Mouse (Mus musculus) frontal cortex, postnatal 10 days (tissue): ENCODE measurements around the gene Fbxl8.
"Not testable (repeated sequence)": the region's sequence is repeated elsewhere in the genome, so short reads cannot be mapped to it uniquely, and the experiment has no call there.

ENCODE experiments used
- DNase-seq, 2 experiments: peaks; one replicate each; pipeline ENCODE4 v3.0.0; 2022; ENCODE audit warnings: low spot score in 2 of 2, mixed read lengths in 1 of 2

Gene Fbxl8

DNA sequence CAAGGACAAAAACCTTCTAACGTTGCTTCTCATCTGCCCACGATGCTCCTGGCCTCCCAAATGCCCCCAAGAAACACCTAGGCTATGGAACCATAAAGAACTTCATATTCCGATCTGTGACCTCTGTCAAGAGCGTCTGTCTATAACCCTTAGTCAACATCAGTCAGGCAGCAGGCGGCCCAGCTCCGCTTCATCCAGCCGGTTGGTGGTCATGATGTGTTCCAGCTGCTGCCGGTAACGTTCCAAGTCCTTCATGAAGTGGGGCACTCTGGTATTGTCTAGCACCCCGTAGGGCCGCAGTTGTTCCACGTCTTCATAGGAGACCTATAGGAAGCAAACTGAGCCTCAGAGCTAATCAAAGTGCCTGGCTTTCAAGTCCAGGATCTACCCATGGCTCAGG is 17.4 kb downstream of the Fbxl8 start:
- no peak for DNase-seq

DNA sequence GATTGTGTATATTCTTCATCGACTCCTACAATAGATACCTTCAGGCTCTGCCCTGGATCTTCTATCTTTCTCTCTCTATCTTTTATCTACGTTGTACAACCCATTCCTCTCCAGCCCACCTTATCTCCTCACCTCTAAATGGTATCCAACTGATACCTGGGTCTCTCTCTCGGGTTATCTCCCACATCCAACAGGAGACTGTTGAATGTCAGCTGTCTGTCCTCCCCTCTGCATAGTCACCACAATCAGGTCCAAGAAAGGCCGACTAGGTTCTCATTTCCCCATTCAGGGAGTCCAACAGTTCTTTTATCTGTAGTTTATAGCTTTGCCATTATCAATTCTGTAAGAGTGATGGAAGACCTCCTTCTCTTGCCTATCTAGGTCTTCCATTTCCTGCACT is 17.8 kb downstream of the Fbxl8 start:
- DNase-seq, result no peak

DNA sequence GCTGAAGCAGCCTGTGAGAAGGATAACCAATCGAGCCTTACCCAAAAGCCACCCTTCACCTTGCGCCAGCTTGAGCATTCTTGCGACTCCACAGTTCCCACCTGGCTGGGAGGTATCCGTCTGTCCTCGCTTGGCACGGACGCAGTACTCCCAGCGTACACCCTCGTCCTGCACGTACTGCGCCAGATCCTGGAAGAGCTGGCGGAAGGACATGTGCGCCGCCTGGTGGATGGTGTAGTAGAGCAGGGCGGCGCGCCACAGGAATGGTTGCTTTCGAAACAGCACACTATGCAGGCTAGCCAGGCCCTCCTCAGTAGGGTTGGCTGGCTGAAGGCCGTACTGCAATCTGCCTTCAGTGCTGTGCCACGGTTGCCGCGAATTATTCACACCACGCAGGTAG is 18.6 kb downstream of the Fbxl8 start:
- no peak for DNase-seq

DNA sequence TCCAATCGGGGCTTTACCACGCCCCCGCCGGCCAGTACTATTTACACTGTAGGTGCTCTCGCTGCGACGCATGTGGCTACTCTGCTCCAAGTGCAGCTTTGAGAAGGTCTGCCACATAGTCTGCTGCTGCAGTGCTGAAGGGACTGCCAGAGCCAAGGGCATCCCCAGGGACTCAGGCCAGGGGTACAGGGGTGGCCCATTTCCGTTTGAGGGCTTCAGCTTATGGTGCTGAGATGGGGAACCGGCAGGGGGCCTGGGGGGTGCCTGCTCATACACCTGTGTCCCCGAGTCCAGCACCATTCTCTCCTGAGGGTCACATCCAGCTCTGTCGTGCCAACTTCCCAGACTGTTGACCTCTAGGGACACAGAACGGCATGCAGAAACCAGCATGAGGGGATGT is 21.1 kb downstream of the Fbxl8 start:
- no peak for DNase-seq

DNA sequence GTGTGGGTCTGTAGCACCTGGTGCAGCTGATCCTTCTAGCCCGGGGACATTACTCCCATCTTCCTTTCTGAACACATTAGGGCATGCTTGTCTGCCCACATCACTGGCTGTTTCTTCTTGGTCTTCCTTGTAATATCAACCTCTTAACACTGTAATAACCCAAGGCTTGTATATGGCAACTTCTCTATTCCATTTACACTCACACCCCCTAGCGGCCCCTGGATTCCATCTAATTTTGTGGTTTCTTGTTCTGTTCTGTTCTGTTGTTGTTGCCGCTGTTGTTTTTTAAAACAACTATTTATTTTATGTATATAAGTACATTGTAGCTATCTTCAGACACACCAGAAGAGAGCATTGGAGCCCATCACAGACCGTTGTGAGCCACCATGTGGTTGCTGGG is 22.5 kb downstream of the Fbxl8 start:
- no peak for DNase-seq

DNA sequence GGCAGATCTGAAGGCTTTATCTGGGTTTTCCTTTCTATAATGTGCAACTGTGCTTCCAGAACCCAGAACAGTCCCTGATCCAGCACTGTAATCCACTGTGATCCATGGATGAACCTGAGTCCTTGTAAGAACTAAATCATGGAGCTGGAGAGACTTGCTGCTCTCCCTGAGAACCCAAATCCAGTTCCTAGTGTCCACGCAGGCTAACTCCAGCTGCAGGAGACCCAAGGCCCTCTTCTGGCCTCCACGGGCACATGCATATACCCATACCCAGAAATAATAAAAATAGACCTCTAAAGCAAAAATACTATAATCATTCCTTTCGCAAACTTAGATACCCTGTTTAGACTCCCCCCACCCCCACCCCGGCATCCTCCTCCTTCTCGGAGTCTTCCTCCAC is 23.8 kb downstream of the Fbxl8 start:
- DNase-seq, result no peak

DNA sequence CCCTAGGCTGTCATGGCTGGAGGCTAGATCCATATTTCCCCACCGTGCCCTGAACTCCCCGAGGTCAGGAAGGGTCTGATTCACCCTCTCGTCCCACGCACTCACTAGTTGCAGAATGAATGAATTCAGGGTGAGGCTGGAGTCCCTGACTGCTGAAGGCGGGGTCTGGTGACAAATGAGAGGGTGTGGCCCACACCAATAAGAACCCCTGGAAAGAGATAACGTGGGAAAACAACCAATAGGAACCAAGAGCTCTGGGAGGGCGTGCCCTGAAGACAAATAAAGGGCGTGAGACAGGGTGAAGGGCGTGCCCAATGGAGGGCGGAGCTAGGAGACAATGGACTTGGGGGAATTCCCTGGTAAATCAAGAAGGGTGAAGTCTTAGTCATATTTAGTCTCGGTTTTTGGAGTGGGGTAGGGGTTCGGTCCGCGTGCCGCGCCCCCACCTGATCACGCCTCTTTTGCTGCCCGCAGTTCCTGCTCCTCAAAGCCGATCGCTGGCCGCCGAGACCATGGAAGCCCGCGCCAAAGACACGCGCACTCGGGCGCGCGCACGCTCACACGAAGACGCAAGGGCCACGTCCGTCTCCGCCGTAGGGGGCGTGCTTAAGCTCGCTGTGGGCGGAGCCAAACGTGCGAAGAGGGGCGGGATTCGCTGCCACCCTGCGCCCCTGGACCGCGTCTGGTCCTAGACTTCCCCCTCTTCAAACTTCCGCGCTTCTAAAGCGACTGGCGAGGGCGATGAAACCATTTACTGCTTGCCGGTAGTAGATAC is 24.7 kb downstream of the Fbxl8 start:
- peak; percentile 91 to 95 for DNase-seq

DNA sequence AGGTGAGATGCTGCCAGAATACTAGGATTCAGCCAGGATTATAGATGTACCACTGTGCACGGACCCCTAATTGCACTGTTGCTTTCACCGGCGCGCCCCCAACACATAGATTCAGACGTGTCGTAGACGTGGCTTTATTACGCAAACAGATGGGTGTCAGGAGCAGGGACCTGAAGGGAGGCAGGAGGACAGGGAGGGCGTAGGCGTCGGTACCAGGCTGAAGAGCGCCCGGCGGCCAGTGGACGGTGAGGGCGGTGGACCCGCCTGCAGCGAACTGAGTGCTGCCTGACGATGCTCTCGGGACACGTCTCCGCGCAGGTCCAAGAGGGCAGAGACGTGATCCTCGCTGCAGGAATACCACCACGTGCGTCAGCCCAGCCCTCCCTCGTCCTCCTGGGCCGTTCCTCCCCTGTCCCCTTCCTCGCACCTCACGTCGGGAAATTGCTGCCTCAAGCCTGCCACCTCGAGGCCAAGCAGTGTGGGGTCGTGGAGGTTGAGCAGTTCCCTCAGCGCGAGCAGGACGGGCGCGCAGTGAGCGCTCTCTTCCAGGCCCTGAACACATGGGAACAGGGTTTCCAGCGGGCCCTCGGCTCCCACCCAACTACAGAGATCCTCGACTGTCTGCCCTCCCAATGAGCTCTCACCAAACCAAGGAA is 25.5 kb downstream of the Fbxl8 start, which contains the start of gene 4931428F04Rik:
4931428F04Rik (minus strand) TSS at position 60 of the 656 bp plus-strand sequence.
- peak in 1 of 2 experiments; percentile 56 for DNase-seq

DNA sequence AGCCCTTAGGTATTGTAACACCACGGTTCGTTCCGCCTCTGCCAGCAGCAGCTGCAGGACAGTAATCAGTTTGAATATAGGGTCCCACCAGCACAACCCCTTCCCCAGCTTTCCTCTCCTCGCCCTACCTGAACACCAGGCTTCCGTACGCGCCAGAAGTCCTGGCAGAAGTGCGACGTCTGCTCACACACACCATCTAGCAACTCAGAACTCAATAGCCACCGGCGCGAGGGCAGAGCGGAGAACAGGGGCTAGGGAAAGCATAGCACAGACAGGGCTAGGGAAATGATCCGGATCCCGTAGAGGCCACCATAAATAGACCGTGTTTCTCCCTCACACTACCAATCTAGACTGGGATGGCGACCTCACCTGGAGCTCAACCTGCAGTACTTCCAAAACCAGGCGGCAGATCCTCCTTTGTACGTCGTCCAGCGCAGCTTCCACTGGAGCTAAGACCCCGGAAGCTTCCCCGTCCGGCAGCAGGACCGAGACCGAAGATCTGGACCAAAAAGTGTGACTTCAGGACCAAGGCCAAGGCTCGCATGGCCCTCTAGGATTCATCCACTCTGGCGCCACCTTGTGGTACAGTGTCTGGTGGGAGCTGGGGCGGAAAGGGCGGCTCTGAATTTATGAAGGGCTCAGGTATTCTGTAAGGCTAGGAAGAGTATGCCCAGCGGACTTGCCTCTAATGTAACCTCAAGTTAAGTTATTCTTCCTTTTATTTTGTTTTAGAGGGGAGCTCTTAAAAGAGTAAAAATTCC is 26.3 kb downstream of the Fbxl8 start:
- peak in 1 of 2 experiments; percentile 74 for DNase-seq

DNA sequence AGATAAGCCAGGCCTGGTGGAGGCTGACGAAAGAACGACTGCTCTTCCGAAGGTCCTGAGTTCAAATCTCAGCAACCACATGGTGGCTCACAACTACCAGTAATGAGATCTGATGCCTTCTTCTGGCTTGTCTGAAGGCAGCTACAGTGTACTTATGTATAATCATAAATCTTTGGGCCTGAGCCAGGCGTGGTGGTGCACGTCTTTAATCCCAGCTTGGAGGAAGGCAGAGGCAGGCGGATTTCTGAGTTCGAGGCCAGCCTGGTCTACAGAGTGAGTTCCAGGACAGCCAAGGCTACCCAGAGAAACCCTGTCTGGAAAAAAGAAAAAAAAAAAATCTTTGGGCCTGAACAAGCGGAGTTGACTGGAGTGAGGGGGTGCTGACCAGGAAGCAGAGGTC is 26.9 kb downstream of the Fbxl8 start:
- not testable (repeated sequence) for DNase-seq

DNA sequence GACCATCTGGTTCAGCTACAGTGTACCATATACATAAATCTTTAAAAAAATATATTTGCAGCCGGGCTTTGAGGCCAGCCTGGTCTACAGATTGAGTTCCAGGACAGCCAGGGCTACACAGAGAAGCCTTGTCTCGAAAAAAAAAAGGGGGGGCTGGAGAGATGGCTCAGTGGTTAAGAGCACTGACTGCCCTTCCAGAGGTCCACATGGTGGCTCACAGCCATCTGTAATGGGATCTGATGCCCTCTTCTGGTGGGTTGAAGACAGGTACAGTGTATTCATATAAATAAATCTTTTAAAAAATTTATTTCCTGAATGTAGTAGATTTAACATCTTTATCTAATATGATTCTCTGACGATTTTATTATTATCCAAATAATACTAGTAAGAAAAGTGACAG is 27.4 kb downstream of the Fbxl8 start:
- DNase-seq, result not testable (repeated sequence)

DNA sequence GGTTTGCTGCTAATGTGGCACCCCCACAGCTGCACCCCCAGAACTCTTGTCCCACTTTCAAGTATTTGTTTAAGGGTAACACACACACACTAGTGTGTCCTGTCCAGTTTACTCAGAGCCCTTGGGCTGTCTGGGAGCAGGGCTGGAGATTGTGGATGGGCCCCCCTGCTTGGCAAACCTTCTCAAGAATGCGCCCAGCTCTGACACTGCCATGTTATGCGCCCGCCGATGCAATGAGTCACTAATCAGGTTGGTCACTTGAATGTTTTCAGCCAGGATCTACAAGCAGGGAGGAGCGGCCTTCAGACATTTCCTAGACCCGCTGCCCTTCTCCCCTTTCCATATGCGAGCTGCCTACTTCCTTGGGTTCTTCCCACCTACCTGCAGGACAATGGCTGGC is 28.0 kb downstream of the Fbxl8 start:
- DNase-seq, result no peak

DNA sequence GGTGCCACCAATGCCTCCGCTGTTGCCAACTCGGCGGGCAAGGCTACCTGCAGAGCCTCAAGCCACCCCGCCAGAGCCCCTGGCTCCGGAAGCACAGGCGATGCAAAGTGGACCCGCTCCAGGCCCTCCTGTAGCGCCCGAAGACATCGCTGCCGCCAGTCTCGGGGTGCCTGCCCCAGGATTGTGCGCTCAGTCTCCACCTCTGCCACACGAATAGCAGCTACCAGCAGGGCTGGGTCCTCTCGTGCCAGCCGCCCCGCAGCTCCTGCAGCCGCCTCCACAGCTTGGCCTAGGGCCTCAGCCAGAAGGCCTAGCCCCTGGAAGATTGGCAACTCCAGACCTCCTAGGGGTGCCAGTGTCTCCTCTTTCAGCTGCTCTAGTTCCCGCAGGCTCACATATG is 29.0 kb downstream of the Fbxl8 start:
- DNase-seq, result no peak

DNA sequence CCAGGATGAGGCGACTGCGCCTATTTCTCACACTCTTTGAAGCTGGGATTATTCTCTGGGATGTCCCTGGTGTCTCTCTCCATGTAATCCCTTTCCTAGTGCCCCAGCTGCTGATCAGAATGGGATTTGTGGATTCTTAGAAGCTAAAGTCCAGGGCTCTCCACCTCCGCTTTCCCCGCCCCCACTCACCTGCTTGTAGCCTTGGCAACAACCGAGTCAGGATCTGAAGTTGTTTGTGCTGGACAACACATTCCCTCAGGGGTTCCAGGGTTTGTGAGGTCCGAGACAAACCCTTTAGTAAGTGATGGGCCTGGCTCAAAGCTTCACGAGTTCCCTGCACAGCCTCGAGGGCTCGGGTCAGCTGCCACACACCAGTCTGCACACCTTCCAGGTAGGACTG is 30.3 kb downstream of the Fbxl8 start:
- DNase-seq, result no peak

DNA sequence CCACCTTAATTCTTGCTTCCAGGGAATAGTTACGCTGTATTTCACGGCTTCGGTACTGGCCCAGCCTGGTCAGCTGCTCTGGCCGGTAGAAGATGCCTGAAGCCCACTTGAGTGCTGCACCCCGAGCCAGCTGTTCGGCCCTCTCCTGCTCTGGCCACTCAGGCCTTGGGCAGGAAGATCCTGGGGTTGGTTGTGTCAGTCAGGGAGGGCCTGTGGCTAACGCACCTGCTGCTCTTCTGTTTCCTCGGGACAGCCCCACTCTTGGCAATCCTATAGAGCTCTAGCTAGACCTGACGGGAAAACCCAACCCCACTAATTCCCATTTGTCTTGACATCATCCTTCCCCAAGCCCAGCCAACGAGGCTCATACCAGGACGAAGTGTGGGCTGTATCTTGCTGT is 30.8 kb downstream of the Fbxl8 start:
- DNase-seq, result no peak

DNA sequence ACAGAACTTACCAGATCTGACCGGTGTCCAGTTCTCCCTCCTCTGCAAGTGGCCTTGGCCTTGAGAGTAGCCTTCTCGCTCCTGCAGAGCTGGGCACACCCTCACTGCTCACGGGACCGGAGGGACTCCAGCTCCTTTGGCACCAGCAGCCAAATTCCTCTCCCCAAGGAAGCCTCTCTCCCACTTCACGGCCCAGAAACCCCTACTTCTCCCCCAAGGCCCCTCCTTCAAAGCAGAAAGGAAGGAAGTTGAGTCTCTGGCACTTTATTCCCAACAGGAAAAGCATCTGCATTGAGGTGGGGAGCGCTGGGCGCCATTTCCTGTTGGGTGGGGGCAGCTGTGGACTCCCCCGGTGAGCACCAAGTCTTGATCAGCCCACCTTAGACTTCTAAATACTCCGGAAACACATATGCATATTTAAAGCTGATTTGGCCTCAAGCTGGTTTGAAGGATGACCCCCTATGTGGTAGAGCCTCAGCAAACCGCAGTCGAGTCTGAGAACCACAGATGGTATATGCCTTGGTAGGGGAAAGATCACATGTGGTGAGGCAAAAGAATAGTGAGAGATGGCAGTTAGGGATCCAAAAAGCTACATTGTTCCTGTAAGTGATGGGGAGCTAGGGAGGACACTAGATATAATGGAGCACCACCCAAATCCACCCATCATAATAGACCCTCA is 31.6 kb downstream of the Fbxl8 start, which contains the start of gene Exoc3l:
Exoc3l (minus strand) TSS at position 207 of the 679 bp plus-strand sequence.
- no peak for DNase-seq

DNA sequence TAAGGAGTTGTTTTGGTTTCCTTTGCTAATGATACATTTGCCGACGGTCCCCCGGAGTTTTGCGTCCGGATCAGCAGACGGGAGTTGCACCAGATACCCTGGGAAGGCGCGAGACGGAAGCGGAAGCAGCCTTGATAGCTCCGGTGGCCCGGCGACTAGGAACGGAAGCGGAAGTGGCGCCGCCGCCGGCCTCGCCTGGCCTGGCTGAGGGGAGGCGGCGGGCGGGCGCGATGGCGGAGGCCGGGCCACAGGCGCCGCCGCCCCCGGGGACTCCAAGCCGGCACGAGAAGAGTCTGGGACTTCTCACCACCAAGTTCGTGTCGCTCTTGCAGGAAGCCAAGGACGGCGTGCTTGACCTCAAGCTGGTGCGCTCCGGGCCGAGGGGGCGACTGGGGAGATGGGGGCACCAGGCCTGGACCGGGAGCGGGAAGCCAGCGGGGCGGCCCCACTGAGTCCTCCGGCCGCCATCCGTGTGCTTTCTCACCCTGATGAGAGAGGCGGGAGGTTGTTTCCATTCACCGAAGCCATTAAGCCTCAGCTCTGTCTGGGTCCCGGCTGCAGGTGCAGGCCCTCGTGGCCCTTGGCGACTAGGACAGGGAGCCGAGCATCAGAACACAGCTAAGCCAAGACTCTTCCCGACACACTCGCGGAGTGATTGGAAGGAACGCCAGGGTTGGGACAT is 33.2 kb downstream of the Fbxl8 start, which contains the start of gene E2f4:
E2f4 (plus strand) TSS at position 153 of the 682 bp plus-strand sequence.
- DNase-seq, result peak; percentile 80 to 89

DNA sequence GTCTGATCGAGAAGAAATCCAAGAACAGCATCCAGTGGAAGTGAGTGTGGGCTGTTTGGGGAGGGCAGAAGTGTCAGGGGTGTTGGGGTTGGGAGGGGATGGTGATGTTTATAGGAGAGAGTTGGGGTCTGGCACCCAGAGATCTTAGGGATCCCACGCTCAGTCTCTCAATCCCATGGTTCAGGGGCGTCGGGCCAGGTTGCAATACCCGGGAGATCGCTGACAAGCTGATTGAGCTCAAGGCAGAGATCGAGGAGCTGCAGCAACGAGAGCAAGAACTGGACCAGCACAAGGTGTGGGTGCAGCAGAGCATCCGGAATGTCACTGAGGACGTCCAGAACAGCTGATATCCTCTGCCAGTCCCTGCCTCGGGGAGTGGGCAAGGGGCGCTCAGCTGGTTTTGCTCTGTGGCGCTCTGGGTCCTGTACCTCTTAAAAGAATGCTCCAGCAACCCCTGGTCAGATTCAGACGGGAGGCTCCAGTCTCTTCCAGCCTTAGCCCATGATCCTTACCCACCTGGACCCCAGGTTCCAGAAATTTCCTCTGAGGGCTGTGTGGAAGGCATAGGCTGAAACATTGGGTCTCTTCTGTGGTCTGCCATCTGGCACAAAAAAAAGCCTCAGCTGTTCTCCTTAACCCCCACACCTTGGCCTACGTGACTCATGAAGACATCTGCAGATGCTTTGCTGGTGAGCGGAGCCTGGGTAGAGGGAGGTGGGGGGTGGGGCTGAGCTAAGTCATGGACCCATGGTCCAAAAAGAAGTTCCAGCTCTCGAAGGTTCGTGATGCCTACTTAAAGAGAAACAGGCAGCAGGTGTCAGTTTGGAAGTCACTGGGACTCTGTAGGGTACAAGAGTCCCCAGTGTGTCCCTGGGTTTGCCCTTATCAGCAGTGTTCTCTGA is 34.2 kb downstream of the Fbxl8 start:
- DNase-seq, result no peak

DNA sequence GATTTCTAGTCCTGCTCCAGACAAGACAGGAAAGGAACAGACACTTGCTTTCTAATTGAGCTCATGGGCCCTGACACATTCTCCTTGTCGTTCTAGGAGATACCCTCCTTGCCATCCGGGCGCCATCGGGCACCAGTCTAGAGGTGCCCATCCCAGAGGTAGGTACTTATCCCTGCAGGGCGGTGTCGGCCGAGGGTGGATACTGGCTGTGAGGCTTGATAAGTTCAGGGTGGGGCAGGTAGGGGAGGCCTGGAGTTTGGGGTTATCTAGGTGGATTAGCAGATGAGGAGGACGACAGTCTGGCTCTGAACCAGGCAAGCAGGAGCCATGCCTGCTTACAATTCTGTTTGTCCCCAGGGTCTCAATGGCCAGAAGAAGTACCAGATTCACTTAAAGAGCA is 35.5 kb downstream of the Fbxl8 start:
- no peak for DNase-seq

DNA sequence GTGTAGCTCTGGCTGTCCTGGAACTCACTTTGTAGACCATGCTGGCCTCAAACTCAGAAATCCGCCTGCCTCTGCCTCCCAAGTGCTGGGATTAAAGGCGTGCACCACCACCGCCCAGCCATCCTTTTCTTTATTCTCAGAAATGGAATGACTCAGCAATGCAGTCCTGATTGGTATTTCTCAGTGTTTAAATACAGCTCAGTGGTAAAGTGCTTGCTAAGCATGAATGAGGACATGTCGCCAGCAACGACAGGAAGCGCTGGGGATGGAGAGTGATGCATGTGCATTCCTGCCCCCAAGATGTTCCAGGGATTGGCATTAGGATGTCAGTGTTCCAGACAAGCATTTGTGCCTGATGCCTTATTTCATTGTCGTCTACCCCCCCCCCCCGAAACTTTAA is 38.9 kb downstream of the Fbxl8 start:
- DNase-seq, result no peak
